Mouse (Mus musculus): ENCODE results near the gene Shroom2.

Shroom2 gene

GRCm38 (mm10) chrX:152703624-152704023, 65.6 kb downstream of the Shroom2 start:
- in situ Hi-C loops (cut with MboI, MseI): no loop called here

DNA sequence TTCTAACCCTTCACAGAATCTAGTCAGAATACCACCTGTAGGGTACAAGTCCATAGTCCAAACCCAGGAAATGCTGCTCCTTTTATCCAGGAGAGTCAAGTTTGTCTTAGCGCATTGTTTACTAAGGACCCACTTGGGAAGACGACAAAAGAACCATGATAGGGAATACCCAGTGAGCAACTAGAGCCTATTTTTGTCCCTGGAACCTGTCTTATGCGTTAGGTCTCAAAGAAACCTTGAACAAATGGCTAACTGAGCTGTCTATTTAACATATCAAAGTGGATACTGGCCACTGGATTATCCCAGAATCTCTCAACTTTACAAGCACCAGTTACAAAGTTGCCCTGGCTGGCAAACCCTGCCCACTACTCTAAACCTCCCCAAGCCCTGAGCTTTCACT, 67.6 kb downstream of the Shroom2 start:
- in situ Hi-C loops (cut with MboI, MseI): no loop called here

- in situ Hi-C loops (cut with MboI, MseI): no loop called here
These were observed 78.4 kb downstream of the Shroom2 start for GRCm38 (mm10) chrX:152690788-152691291.

- in situ Hi-C loops (cut with MboI, MseI): no loop called here
These were observed 90.0 kb downstream of the Shroom2 start for GRCm38 (mm10) chrX:152679190-152679814.

DNA sequence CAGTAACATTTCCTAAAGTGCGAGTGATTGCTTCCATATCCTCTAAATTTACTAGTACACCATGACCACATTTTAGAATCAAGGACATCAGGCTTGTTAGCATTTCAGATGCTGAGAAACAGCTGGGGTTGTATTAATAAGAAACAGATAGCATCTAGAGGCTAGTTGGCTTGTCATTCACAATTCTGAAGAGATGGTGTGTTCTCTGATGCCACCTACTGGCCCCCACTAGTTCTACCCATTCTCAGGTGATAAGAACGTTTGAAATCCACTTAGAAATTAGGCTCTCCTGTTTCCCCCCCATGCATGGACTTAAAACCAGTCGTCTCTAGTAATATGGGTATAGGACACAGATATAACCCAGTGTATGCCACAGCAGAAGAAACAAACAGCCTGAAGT, 92.9 kb downstream of the Shroom2 start:
- in situ Hi-C loops (cut with MboI, MseI): no loop called here

DNA sequence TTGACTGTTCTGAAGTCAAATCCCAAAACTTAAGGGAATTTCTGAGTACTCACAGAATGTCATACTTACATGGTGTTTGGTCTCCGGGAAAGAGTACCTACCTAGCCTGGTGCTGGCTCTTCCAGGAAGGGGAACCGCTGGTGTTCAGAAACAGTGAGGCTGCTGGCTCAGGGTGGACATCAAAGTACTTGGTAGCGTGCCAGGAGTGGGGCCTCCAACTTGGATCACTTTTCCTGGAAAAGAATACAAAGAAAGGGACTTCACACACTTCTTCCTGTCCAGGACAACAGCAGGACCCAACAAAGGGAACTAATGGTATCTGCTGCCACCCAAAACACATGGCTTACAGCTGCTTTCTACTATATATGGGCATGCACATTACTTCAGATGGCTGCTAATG, 95.8 kb downstream of the Shroom2 start:
- in situ Hi-C loops (cut with MboI, MseI): no loop called here

DNA sequence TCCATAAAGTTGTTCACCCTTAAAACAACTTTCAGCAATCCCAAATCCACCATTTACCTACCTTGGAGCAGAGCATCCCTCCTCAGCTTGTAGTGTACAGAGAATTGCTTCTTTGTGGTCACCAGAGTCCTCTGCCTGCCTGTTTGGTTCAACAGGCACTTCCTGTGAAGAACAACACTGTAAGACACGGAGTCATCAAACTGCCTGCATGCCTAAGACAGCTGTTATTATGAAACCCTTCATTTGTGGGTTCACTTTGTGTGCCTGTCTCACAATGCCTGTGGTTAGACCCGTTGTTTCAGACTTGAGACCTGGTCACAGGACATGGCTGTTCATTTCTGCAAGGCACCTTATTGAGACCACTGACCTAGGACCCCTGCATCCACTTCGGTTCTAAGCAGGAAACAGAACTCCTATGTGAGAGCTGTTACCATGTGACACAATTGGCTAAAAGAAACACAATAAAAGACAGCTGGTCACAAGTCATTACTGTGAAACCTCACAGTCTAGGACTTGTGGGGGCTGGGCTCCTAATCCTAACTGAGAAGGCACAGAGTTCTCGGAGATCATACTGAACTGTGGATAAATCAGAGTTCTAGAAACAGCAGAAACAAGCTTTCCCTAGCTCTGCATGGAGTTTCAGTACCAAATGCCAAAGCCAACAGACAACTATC, 111.8 kb downstream of the Shroom2 start:
- in situ Hi-C loops (cut with MboI, MseI): no loop called here

DNA sequence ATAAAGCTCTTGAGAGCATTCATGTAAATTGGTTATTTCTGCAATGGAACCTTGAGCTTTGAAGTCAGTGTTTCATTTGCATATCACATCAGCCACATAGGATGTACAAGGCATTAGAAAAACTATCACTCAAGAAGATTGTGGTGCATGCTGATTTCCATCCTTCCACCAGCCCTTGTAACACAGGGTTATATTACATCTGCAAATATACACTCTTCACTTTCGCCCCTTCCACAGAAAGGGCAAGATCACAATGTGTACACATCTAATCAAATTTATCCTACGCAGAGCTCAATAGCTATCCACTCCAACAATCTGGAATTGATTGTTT, 112.7 kb downstream of the Shroom2 start:
- in situ Hi-C loops (cut with MboI, MseI): no loop called here

GRCm38 (mm10) chrX:152655796-152656608, 113.3 kb downstream of the Shroom2 start:
- in situ Hi-C loops (cut with MboI, MseI): no loop called here

- in situ Hi-C loops (cut with MboI, MseI): no loop called here
These were observed 116.6 kb downstream of the Shroom2 start for GRCm38 (mm10) chrX:152652676-152653075.

- in situ Hi-C loops (cut with MboI, MseI): no loop called here
These were observed 124.4 kb downstream of the Shroom2 start for GRCm38 (mm10) chrX:152644827-152645226.

DNA sequence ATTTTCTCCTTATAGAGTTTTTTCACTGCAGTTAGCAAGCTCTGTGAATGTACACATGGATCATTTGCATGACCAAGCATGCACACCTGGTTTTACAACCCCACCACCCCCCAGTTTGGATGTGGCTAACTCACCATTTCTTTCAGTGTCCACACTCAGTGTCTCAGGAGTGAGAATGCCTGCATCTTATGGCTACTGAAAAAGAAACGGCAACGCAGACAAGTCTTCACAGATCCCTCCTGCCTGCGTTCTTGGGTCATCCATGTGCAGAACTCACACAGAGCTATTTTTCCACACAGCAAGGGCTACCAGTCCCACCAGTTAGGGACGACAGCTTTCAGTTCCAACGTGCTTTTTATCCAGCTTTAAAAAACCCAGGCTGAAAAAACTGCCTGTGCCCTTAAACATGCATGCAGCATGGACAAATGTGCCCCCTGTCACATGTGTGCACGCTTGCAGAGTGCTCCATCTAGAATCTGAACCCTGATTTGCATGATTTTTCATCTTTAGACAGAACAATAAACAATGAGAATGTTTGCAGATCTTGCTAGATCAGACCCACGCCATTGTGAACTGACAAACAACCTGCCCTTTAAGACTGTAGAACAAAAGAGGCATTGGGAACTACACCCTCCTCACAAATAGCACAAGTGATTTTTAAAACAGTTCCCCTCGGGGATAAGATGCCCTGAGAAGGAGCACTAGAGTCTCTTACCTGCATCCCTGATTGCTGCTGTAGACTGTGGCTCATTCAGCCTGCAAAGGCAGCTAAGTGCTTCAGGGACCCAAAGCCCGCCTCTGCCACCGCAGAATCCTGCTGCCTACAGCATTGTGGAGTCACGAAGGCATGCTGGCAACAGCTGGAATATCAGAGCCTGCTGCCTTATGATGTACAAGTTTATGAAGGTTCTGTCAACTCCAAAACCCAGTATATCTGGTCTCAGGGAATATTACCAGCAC, 125.3 kb downstream of the Shroom2 start:
- in situ Hi-C loops (cut with MboI, MseI): no loop called here

DNA sequence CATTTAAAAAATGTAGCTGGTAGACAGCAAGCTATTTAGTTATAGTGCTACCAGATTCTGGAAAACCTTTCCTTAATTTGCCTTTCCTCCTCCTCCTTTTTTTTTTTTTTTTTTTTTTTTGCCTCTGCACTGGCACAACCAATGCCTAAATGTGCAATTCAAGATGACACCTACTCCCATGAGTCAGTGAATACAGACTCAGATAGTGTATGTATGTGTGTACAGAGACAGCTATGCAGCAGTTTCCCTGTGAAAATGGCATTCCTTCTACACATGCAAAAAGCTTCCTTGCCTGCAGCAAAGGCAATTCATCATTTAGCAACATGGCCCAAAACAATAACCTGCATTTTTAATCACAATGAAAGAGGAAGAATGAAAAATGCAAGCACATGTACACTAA, 126.1 kb downstream of the Shroom2 start:
- in situ Hi-C loops (cut with MboI, MseI): no loop called here

DNA sequence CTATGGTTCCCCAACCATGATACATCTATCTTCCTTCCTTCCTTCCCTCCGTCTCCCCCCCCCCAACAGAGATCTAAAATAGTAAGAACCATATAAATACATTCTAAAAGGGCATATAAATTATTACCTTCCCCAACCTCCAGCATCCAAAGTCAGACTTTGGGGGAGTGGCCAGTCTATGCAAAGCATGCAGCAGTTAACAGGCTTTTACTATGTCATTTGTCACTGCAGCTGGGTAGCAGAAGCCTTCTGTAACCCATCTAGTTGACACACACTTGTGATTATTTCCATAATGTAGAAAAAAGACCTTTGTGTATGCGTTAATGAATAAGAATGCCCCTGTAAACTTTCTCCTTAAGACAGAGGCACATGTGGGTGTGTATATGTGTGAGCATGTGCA, 126.6 kb downstream of the Shroom2 start:
- in situ Hi-C loops (cut with MboI, MseI): no loop called here

GRCm38 (mm10) chrX:152635397-152635796, 133.9 kb downstream of the Shroom2 start:
- in situ Hi-C loops (cut with MboI, MseI): no loop called here

- in situ Hi-C loops (cut with MboI, MseI): no loop called here
These were observed 147.9 kb downstream of the Shroom2 start for GRCm38 (mm10) chrX:152621407-152621806.

- in situ Hi-C loops (cut with MboI, MseI): no loop called here
These were observed 148.3 kb downstream of the Shroom2 start for GRCm38 (mm10) chrX:152620917-152621316.

DNA sequence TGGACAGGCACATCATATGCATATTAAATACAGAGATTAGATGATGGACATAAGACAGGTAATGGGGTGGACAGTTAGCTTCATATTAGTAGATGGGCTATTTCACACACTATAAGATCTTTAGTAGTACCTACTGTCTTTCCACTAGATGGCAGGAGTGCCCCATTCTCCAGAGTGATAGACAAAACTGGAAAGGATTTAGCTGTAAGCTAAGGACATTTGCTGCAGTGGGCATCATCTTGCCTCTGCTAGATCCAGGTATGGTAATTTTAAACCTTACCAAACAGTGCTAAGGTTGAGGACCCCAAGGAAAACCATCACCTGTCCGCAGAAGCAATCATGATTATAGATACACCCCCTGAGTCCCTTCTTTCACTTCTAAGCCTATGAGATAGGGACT, 150.8 kb downstream of the Shroom2 start:
- in situ Hi-C loops (cut with MboI, MseI): loop anchor here in 1 of 2 experiments (10.0 kb wide), 1 partner anchor 206 kb away; no protein-coding TSS in a partner anchor

- in situ Hi-C loops (cut with MboI, MseI): no loop called here
These were observed 206.2 kb downstream of the Shroom2 start, which contains the start of gene Cldn34a for GRCm38 (mm10) chrX:152563034-152563433. Cldn34a (plus strand) TSS chrX:152563334.

All from T-helper 17 cell (primary cell).